Mouse (Mus musculus): ENCODE measurements around the gene Diablo. TPM values are rescaled to one million over a fixed set of nuclear protein-coding genes. Genes with fewer than 3 reads are reported as not detected.
"Not testable (repeated sequence)": the region's sequence is repeated elsewhere in the genome, so short reads cannot be mapped to it uniquely, and the experiment has no call there.

Diablo gene
- polyA plus RNA-seq, 1 experiment from 2014 or later: 58.4 TPM

DNA sequence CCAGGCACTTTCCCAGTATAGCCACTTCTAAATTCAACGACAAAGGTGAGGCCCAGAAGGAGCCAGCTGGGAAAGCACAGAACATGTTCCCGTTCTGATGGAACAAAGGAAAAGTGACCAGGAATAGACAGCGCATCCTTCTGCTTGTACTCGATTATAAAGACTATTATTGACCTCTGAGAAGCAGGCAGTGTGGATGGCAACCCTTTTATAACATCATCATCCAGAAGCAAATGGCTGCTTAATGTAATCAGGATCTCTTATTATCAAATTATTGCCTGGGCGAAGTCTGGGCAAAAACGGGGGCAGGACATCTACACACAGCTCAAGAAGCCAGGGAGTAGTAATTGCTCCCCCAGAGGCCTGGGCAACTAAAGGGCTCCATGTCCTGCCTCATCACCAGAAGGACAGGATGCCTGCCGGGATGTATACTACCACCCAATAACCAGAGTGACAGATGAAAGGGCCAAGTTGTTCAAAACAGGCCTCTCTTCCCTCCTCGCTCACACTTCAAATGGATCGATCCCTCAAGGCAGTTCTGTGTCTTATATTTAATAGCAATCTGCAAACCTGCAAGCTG is 2.0 kb upstream of the Diablo start:
- in situ Hi-C loops (cut with MboI; ENCODE audit: low pct_unique_long_range_greater_than_20kb): no loop called here
- DNase-seq (ENCODE audit: low read depth, low spot score) (no peak), ATAC-seq (no peak)
- TF ChIP-seq CTCF (IDR thresholded peaks at IDR 0.05): no peak
- CTCF ChIA-PET: interaction anchor here (1.0 kb wide), 1 partner anchor 9 kb away, joined by 3 read pairs; no protein-coding TSS in a partner anchor
- H3K27me3 ChIP-seq: no peaks in the 10 kb centered on the region
- POLR2A ChIA-PET: no interaction called here

- CTCF ChIA-PET: interaction anchor here (1.0 kb wide), 1 partner anchor 8 kb away, joined by 3 read pairs; no protein-coding TSS in a partner anchor
- no peak for DNase-seq (ENCODE audit: low read depth, low spot score)
- ATAC-seq: no peak
- no peak for TF ChIP-seq CTCF (IDR thresholded peaks at IDR 0.05)
- in situ Hi-C loops (cut with MboI; ENCODE audit: low pct_unique_long_range_greater_than_20kb): no loop called here
- POLR2A ChIA-PET: no interaction called here
- H3K27me3 ChIP-seq: no peaks in the 10 kb centered on the region
These were observed 1.3 kb upstream of the Diablo start, which contains the start of gene Gm49027 for GRCm38 (mm10) chr5:123525281-123525680. TSS of gene Gm49027 (minus strand) at chr5:123525488.

DNA sequence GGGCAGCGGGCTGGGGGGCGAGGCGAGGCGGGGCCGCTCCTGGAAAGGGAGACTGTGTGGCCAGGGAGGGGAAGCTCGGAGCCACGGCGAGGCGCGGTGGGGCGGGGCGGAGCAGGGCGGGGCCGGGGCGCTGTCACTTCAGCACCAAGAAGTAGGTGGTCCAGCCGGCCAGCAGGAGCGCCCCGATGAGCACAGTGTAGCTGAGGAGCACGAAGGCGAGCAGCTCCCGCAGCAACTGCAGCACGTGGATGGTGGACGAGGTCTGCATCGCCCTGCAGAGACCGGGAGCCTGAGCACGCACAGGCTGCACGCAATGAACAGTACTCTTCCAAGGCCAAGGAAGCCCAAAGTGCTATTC is 396 bp upstream of the Diablo start:
- ATAC-seq (peak; percentile 72), DNase-seq (ENCODE audit: low read depth, low spot score) (no peak)
- no peak for TF ChIP-seq CTCF (IDR thresholded peaks at IDR 0.05)
- ChIA-PET POLR2A (no interaction called here), CTCF (no interaction called here)
- in situ Hi-C loops (cut with MboI; ENCODE audit: low pct_unique_long_range_greater_than_20kb): no loop called here
- no peaks in the 10 kb centered on the region for H3K27me3 ChIP-seq

GRCm38 (mm10) chr5:123522166-123522565 is 1.8 kb downstream of the Diablo start:
- CTCF ChIA-PET: no interaction called here
- POLR2A ChIA-PET: no interaction called here
- in situ Hi-C loops (cut with MboI; ENCODE audit: low pct_unique_long_range_greater_than_20kb): no loop called here
- ATAC-seq (no peak), DNase-seq (ENCODE audit: low read depth, low spot score) (no peak)
- no peaks in the 10 kb centered on the region for H3K27me3 ChIP-seq
- no peak for TF ChIP-seq CTCF (IDR thresholded peaks at IDR 0.05)

- POLR2A ChIA-PET: no interaction called here
- CTCF ChIA-PET: interaction anchor here (1.3 kb wide), 1 partner anchor 13 kb away, joined by 5 read pairs; no protein-coding TSS in a partner anchor
- DNase-seq (ENCODE audit: low read depth, low spot score): no peak
- no peaks in the 10 kb centered on the region for H3K27me3 ChIP-seq
- in situ Hi-C loops (cut with MboI; ENCODE audit: low pct_unique_long_range_greater_than_20kb): no loop called here
- no peak for ATAC-seq
- TF ChIP-seq CTCF (IDR thresholded peaks at IDR 0.05): no peak
These were observed 2.4 kb downstream of the Diablo start for GRCm38 (mm10) chr5:123521621-123522020.

DNA sequence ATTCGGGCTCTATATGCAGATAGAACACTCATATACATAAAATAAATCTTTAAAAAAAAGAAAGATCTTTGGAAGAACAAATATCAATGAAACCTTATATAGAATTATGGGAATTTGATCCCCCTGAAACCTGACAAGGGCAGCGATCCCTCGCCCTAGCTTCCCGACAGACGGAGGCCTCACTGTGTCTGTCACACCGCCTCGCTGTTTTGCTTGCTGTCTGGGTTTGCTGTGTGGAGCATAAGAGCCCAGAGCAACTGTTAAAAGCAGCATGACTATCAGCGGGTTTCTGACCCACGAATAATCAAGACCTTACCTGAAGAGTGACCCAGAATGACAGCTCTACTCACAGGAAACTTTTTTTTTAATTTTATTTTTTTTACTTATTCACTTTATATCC is 3.3 kb downstream of the Diablo start:
- no peak for DNase-seq (ENCODE audit: low read depth, low spot score)
- no peak for TF ChIP-seq CTCF (IDR thresholded peaks at IDR 0.05)
- no peaks in the 10 kb centered on the region for H3K27me3 ChIP-seq
- ChIA-PET POLR2A (no interaction called here), CTCF (interaction anchor here (1.3 kb wide), 1 partner anchor 12 kb away, joined by 5 read pairs; no protein-coding TSS in a partner anchor)
- ATAC-seq: no peak
- in situ Hi-C loops (cut with MboI; ENCODE audit: low pct_unique_long_range_greater_than_20kb): no loop called here

GRCm38 (mm10) chr5:123514871-123515270 is 9.1 kb downstream of the Diablo start:
- DNase-seq (ENCODE audit: low read depth, low spot score): no peak
- POLR2A ChIA-PET: no interaction called here
- in situ Hi-C loops (cut with MboI; ENCODE audit: low pct_unique_long_range_greater_than_20kb): no loop called here
- CTCF ChIA-PET: interaction anchor here (1.1 to 1.2 kb wide), 2 partner anchors 16 to 71 kb away, joined by 3 to 6 read pairs; no protein-coding TSS in a partner anchor
- H3K27me3 ChIP-seq: no peaks in the 10 kb centered on the region
- no peak for ATAC-seq
- no peak for TF ChIP-seq CTCF (IDR thresholded peaks at IDR 0.05)

DNA sequence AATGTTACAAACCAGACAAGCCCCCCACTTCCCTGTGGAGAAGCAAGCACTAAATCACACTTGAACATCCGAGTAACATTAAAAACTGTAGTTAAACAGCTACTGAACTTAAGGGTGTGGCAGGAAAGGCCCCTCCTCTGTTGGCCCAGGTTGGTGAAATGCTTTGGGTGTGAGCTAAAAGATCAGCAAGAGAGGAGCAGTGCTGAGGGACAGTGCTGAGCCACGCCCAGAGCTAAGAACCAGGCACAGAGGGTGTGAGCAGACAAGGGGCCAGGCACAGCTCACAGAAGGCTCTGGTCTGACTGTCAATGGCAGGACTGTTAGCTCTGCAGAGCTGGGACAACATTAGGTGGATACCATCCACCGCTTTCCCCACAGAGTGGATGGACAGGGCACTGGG is 11.9 kb downstream of the Diablo start:
- TF ChIP-seq CTCF (IDR thresholded peaks at IDR 0.05): no peak
- H3K27me3 ChIP-seq: peaks cover 2% of the 10 kb centered on the region
- in situ Hi-C loops (cut with MboI; ENCODE audit: low pct_unique_long_range_greater_than_20kb): no loop called here
- ATAC-seq (no peak), DNase-seq (ENCODE audit: low read depth, low spot score) (no peak)
- ChIA-PET CTCF (no interaction called here), POLR2A (interaction anchor here (0.9 kb wide), 1 partner anchor 11 kb away, joined by 3 read pairs; no protein-coding TSS in a partner anchor)

- CTCF ChIA-PET; H3K27me3 ChIP-seq; ATAC-seq; DNase-seq (ENCODE audit: low read depth, low spot score); in situ Hi-C loops (cut with MboI; ENCODE audit: low pct_unique_long_range_greater_than_20kb): not testable (repeated sequence)
- POLR2A ChIA-PET: interaction anchor here (0.9 kb wide), 1 partner anchor 10 kb away, joined by 3 read pairs; no protein-coding TSS in a partner anchor
These were observed 12.6 kb downstream of the Diablo start for GRCm38 (mm10) chr5:123511426-123511825.

DNA sequence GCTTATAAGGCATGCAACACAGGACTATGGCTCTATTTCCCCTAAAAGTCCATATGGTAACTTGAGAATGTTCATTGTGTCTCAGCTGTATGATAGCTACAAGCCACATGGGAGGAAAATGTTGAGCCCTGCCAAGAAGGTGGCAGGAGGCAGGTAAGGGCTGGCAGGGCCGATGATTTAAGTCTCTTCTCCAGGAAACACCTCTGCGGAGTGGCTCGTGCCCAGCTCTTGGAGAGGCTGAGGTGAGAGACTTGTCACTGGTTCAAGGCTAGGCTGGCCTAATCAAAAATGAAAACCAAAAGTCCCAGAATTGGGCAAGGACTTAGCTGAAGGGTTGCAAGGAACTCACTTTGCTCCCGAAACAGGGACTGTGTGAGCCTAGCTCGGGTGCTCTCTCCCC is 13.8 kb downstream of the Diablo start, which contains the start of gene B3gnt4:
B3gnt4 (plus strand) TSS at position 301 of the 400 bp plus-strand sequence.
- H3K27me3 ChIP-seq: peaks cover 9% of the 10 kb centered on the region
- TF ChIP-seq CTCF (IDR thresholded peaks at IDR 0.05): no peak
- DNase-seq (ENCODE audit: low read depth, low spot score) (no peak), ATAC-seq (no peak)
- ChIA-PET POLR2A (interaction anchor here (0.5 kb wide), 1 partner anchor 233 kb away, joined by 4 read pairs; no protein-coding TSS in a partner anchor), CTCF (interaction anchor here (1.3 kb wide), 1 partner anchor 8 kb away, joined by 3 read pairs; no protein-coding TSS in a partner anchor)
- in situ Hi-C loops (cut with MboI; ENCODE audit: low pct_unique_long_range_greater_than_20kb): no loop called here

GRCm38 (mm10) chr5:123508921-123509320 is 15.1 kb downstream of the Diablo start:
- ChIA-PET CTCF (interaction anchor here (1.3 kb wide), 2 partner anchors 9 to 12 kb away, joined by 3 to 5 read pairs; no protein-coding TSS in a partner anchor), POLR2A (no interaction called here)
- in situ Hi-C loops (cut with MboI; ENCODE audit: low pct_unique_long_range_greater_than_20kb): no loop called here
- ATAC-seq: no peak
- no peak for TF ChIP-seq CTCF (IDR thresholded peaks at IDR 0.05)
- DNase-seq (ENCODE audit: low read depth, low spot score): no peak
- H3K27me3 ChIP-seq: peaks cover 9% of the 10 kb centered on the region

All from Patski (cell line).